Mouse (Mus musculus): ENCODE measurements around the gene Gm28374. TPM values are rescaled to one million over a fixed set of nuclear protein-coding genes. Genes with fewer than 3 reads are reported as not detected.

Gene Gm28374
- polyA plus RNA-seq, 1 experiment from 2014 or later: 1.9 TPM

DNA sequence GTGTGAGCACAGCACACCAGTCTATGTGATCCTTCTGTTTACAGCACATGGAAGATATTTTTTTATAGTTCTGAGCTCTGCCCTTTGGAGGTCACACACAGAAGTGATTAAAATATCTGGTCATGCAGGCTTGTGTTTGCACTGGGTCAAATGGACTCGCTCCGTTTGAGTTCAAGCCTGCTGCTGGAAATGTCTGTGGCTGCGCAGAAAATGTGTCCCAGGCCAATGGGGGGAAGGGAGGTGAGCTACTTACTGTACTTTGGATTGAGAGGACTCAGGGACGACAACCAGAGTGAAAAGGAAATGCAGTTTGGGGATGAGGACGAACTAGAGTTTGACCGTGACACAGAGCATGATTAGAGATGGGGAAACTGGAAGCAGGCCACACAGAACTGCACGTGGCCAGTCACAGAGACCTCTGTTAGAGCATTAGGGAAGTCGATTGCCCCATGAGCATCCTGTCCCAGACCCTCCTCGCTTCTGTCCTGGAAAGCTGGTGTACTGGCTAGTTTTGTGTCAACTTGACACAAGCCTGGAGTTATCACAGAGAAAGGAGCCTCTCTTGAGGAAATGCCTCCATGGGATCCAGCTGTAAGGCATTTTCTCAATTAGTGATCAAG lies 46.0 kb downstream of the Gm28374 start:
- Histone ChIP-seq H3K36me3 (no peaks in the 10 kb centered on the region), H3K4me3 (replicated peaks) (no peak overlapping the region), H3K4me2 (replicated peaks) (no peak overlapping the region), H3K4me1 (no peaks in the 10 kb centered on the region), H3K27me3 (no peaks in the 10 kb centered on the region), H3K27ac (replicated peaks) (no peak overlapping the region), H3K9ac (no peak overlapping the region), H3K9me3 (replicated peaks) (no peaks in the 10 kb centered on the region)
- ATAC-seq (ENCODE audit: insufficient number of reproducible peaks, low FRiP score, low TSS enrichment, low read depth): no peak
- 55% methylated on average over 9 of the region's 9 CpGs for WGBS

DNA sequence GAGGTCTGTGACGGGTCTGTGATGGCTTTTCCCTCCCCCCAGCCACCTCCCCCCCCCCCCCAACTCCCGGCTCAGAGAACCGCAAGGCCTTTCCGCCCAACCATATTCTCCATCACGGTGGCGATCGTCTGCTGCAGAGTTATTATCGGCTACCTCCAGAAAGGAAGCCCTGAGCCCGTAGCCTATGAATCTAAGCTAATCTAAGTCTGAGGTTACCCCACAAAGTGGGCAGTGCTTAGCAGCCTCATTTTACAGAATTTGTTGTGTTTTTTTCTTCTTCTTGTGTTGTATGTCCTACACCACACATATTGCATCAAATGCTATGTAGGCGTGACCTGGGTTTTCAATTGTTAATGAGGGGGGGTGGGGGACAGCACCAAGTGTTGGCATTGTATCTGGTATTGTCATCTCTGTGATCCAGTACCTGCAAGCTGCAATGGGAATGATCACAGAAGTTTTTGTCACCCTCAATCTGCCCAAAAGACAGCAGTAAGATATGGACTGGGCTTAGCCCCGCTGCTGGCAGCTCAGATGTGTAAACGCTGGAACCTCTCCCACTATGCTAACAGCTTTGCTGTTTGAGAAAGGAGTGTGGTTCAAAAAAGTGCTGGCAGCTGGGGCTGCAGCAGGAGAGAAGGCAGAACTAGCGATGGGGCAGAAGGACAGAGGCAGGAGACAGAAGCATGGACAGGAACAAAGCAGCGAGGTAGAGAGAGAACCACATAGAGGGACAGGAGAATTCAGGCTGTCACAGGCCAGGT lies 51.4 kb downstream of the Gm28374 start:
- 76% methylated on average over 14 of the region's 14 CpGs for WGBS
- Histone ChIP-seq H3K4me2 (replicated peaks) (no peak overlapping the region), H3K9ac (no peak overlapping the region), H3K4me3 (replicated peaks) (no peak overlapping the region), H3K4me1 (no peaks in the 10 kb centered on the region), H3K9me3 (replicated peaks) (no peaks in the 10 kb centered on the region), H3K36me3 (no peaks in the 10 kb centered on the region), H3K27me3 (no peaks in the 10 kb centered on the region), H3K27ac (replicated peaks) (no peak overlapping the region)
- no peak for ATAC-seq (ENCODE audit: insufficient number of reproducible peaks, low FRiP score, low TSS enrichment, low read depth)

DNA sequence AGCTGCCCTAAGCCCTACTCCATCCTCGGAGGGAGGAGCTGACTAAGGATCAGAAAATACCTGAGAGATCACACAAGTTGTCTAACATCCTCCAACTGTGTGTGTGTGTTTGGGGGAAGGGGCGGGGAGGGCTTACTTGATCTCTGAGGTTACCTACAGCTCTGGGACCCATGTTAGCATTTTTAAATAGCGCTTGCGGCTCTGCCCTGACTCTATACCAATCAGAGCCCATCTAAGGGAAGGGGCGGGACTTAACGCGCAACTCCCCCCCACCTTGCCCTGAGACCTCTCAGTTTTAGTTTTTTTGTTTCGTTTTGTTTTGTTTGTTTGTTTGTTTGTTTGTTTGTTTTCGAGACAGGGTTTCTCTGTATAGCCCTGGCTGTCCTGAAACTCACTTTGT lies 52.6 kb downstream of the Gm28374 start:
- H3K4me2 ChIP-seq (replicated peaks): no peak overlapping the region
- H3K27ac ChIP-seq (replicated peaks): no peak overlapping the region
- no peaks in the 10 kb centered on the region for H3K9me3 ChIP-seq (replicated peaks)
- no peak overlapping the region for H3K4me3 ChIP-seq (replicated peaks)
- no peaks in the 10 kb centered on the region for H3K27me3 ChIP-seq
- ATAC-seq (ENCODE audit: insufficient number of reproducible peaks, low FRiP score, low TSS enrichment, low read depth): no peak
- no peaks in the 10 kb centered on the region for H3K36me3 ChIP-seq
- WGBS: 77% methylated on average over 9 of the region's 9 CpGs
- H3K9ac ChIP-seq: no peak overlapping the region
- H3K4me1 ChIP-seq: no peaks in the 10 kb centered on the region

DNA sequence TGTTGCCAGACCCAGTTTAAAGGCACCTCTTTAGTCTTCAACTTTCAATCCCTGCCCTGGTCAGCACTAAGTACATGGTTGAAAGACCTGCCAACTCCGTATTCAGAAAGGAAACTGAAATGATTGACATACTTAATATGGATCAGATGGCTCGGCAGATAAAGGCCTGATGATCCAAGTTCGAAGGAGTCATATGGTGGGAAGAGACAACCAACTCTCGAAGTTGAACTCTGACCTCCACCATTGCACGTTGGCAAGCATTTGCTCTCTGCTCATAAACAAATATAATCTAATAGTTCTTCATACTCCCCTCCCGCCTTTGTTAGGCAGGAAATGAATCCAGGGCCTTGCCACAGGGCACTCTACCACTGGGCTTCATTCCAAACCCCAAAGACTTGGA lies 53.1 kb downstream of the Gm28374 start:
- no peaks in the 10 kb centered on the region for H3K36me3 ChIP-seq
- no peaks in the 10 kb centered on the region for H3K4me1 ChIP-seq
- 56% methylated on average over 6 of the region's 6 CpGs for WGBS
- H3K9ac ChIP-seq: no peak overlapping the region
- no peak overlapping the region for H3K4me3 ChIP-seq (replicated peaks)
- no peaks in the 10 kb centered on the region for H3K27me3 ChIP-seq
- ATAC-seq (ENCODE audit: insufficient number of reproducible peaks, low FRiP score, low TSS enrichment, low read depth): no peak
- H3K27ac ChIP-seq (replicated peaks): no peak overlapping the region
- H3K9me3 ChIP-seq (replicated peaks): no peaks in the 10 kb centered on the region
- no peak overlapping the region for H3K4me2 ChIP-seq (replicated peaks)

Small RNA genes within 50 kb of the gene (microRNA-seq; reads per million reads assigned to microRNA genes)
- 0.52 reads per million for gene Mir6988 (ENCODE audit: borderline number of aligned reads)

Other genes starting within 250 kb of the Gm28374 start
- gene Frmd8, start 207.0 kb downstream of the Gm28374 start, polyA plus RNA-seq (2015; fragmentation: Nextera tagmentation; extraction: Ambion mirVana): 32.5 and 37.4 TPM in 2 replicates
- gene Slc25a45, start 204.4 kb downstream of the Gm28374 start, polyA plus RNA-seq (2015; fragmentation: Nextera tagmentation; extraction: Ambion mirVana): 5.9 and 7.5 TPM in 2 replicates
- 3.4 and 3.6 TPM in 2 replicates for gene Tigd3, start 188.1 kb downstream of the Gm28374 start, polyA plus RNA-seq (2015; fragmentation: Nextera tagmentation; extraction: Ambion mirVana)
- gene Dpf2, start 169.2 kb downstream of the Gm28374 start, polyA plus RNA-seq (2015; fragmentation: Nextera tagmentation; extraction: Ambion mirVana): 144 and 167 TPM in 2 replicates
- 11.0 TPM in 2 replicates for gene Cdc42ep2, start 157.4 kb downstream of the Gm28374 start, polyA plus RNA-seq (2015; fragmentation: Nextera tagmentation; extraction: Ambion mirVana)
- gene Pola2, start 118.1 kb downstream of the Gm28374 start, polyA plus RNA-seq (2015; fragmentation: Nextera tagmentation; extraction: Ambion mirVana): 59.6 and 65.4 TPM in 2 replicates
- gene Slc22a20, start 96.1 kb downstream of the Gm28374 start, polyA plus RNA-seq (2015; fragmentation: Nextera tagmentation; extraction: Ambion mirVana): not detected in 2 replicates
- gene Capn1, start 66.4 kb downstream of the Gm28374 start, polyA plus RNA-seq (2015; fragmentation: Nextera tagmentation; extraction: Ambion mirVana): 22.1 and 22.4 TPM in 2 replicates
- 34.2 and 39.8 TPM in 2 replicates for gene Syvn1, start 35.7 kb downstream of the Gm28374 start, polyA plus RNA-seq (2015; fragmentation: Nextera tagmentation; extraction: Ambion mirVana)
- 66.8 and 67.1 TPM in 2 replicates for gene Mrpl49, start 24.5 kb downstream of the Gm28374 start, polyA plus RNA-seq (2015; fragmentation: Nextera tagmentation; extraction: Ambion mirVana)
- gene Fau, start 24.4 kb downstream of the Gm28374 start, polyA plus RNA-seq (2015; fragmentation: Nextera tagmentation; extraction: Ambion mirVana): 809 and 853 TPM in 2 replicates
- gene Znhit2, start 21.1 kb downstream of the Gm28374 start, polyA plus RNA-seq (2015; fragmentation: Nextera tagmentation; extraction: Ambion mirVana): 37.1 and 41.1 TPM in 2 replicates
- gene Tm7sf2, start 13.9 kb downstream of the Gm28374 start, polyA plus RNA-seq (2015; fragmentation: Nextera tagmentation; extraction: Ambion mirVana): 21.7 and 24.6 TPM in 2 replicates
- gene Vps51, start 5.0 kb downstream of the Gm28374 start, polyA plus RNA-seq (2015; fragmentation: Nextera tagmentation; extraction: Ambion mirVana): 75.9 and 76.4 TPM in 2 replicates
- not detected in 2 replicates for gene Tmem262, start 2.2 kb downstream of the Gm28374 start, polyA plus RNA-seq (2015; fragmentation: Nextera tagmentation; extraction: Ambion mirVana)
- 86.9 and 90.9 TPM in 2 replicates for gene Zfpl1, start 2.7 kb upstream of the Gm28374 start, polyA plus RNA-seq (2015; fragmentation: Nextera tagmentation; extraction: Ambion mirVana)
- 27.7 and 29.0 TPM in 2 replicates for gene Cdca5, start 2.7 kb upstream of the Gm28374 start, polyA plus RNA-seq (2015; fragmentation: Nextera tagmentation; extraction: Ambion mirVana)
- not detected in 2 replicates for gene AC131692.1, start 12.2 kb upstream of the Gm28374 start, polyA plus RNA-seq (2015; fragmentation: Nextera tagmentation; extraction: Ambion mirVana)
- 0.25 TPM in 2 replicates for gene Naaladl1, start 23.5 kb upstream of the Gm28374 start, polyA plus RNA-seq (2015; fragmentation: Nextera tagmentation; extraction: Ambion mirVana)
- gene Sac3d1, start 36.4 kb upstream of the Gm28374 start, polyA plus RNA-seq (2015; fragmentation: Nextera tagmentation; extraction: Ambion mirVana): 48.4 and 48.6 TPM in 2 replicates
- gene Snx15, start 46.0 kb upstream of the Gm28374 start, polyA plus RNA-seq (2015; fragmentation: Nextera tagmentation; extraction: Ambion mirVana): 37.9 and 38.5 TPM in 2 replicates
- 0.19 and 0.39 TPM in 2 replicates for gene Batf2, start 58.7 kb upstream of the Gm28374 start, polyA plus RNA-seq (2015; fragmentation: Nextera tagmentation; extraction: Ambion mirVana)
- gene Arl2, start 59.3 kb upstream of the Gm28374 start, polyA plus RNA-seq (2015; fragmentation: Nextera tagmentation; extraction: Ambion mirVana): 98.5 and 100 TPM in 2 replicates
- gene Majin, start 102.1 kb upstream of the Gm28374 start, polyA plus RNA-seq (2015; fragmentation: Nextera tagmentation; extraction: Ambion mirVana): 0.11 and 0.13 TPM in 2 replicates
- gene Gpha2, start 144.1 kb upstream of the Gm28374 start, polyA plus RNA-seq (2015; fragmentation: Nextera tagmentation; extraction: Ambion mirVana): 2.5 and 3.3 TPM in 2 replicates
- gene Ppp2r5b, start 153.6 kb upstream of the Gm28374 start, polyA plus RNA-seq (2015; fragmentation: Nextera tagmentation; extraction: Ambion mirVana): 39.2 and 39.7 TPM in 2 replicates
- gene Atg2a, start 159.4 kb upstream of the Gm28374 start, polyA plus RNA-seq (2015; fragmentation: Nextera tagmentation; extraction: Ambion mirVana): 10.3 and 11.0 TPM in 2 replicates
- 77.2 and 83.5 TPM in 2 replicates for gene Ehd1, start 194.5 kb upstream of the Gm28374 start, polyA plus RNA-seq (2015; fragmentation: Nextera tagmentation; extraction: Ambion mirVana)
- gene Cdc42bpg, start 224.2 kb upstream of the Gm28374 start, polyA plus RNA-seq (2015; fragmentation: Nextera tagmentation; extraction: Ambion mirVana): 1.5 and 2.5 TPM in 2 replicates

Data from embryonic facial prominence, embryonic 15.5 days (tissue).